Mouse (Mus musculus): ENCODE measurements around the gene Kctd21. TPM values are rescaled to one million over a fixed set of nuclear protein-coding genes. Genes with fewer than 3 reads are reported as not detected.

Kctd21 gene
- polyA plus RNA-seq, 2 experiments = 5.2 to 5.5 TPM

DNA sequence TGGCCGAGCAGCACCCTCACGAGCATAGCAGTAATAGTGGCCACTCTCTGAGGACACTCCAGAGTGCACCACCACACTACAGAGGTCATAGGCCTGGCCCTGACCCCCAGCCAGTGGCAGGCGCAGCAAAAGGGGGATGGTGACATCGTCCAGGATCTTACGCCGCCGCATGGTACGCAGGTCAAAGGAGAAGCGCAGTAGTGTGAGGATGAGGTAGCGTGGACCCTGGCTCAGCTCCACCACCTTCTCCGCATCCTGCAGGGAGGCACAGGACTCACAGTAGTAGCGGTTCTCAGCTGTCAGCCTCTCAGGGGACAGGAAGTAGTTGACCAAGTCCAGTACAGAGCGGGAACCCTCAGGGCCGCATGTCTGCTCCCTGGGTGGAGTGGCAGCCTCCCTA is 20.5 kb upstream of the Kctd21 start:
- no peak for ATAC-seq (ENCODE audit: low FRiP score, low read depth)
- DNase-seq (ENCODE audit: low spot score) = no peak

DNA sequence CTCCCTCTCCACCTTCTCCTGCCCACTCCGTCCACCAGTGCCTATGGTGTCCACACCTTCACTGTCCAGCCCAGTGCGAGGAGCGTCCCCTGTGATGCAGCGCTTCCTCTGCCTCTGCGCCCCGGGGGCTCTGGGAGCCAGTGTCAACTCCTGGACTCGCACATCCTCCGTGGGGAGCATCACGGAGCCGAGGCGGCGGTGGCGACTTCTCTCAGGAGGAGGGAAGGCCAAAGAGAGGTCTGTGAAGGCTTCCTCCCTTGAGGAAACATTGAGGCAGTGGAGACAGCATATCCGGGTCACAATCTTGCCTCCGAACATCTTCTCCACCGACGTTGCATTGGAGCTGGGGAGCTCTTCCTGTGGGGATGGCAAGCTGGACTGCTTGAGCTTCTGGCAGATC is 19.9 kb upstream of the Kctd21 start:
- Histone ChIP-seq H3K4me1 (ENCODE audit: control insufficient read depth, insufficient read depth, low read length) (no peaks in the 10 kb centered on the region), H3K27ac (replicated peaks; ENCODE audit: low read depth, low read length) (no peak overlapping the region), H3K9ac (ENCODE audit: low read depth, low read length, severe bottlenecking) (no peak overlapping the region), H3K4me2 (replicated peaks; ENCODE audit: low read depth, low read length, severe bottlenecking) (no peak overlapping the region), H3K4me3 (replicated peaks; ENCODE audit: low read length) (no peak overlapping the region), H3K9me3 (ENCODE audit: control insufficient read depth, low read length) (no peaks in the 10 kb centered on the region), H3K36me3 (ENCODE audit: control insufficient read depth, insufficient read depth, low read length) (peaks cover 41% of the 10 kb centered on the region), H3K27me3 (ENCODE audit: control insufficient read depth, insufficient read depth, low read length) (no peaks in the 10 kb centered on the region)
- ATAC-seq (ENCODE audit: low FRiP score, low read depth) = no peak
- 91% methylated on average over 17 of the region's 17 CpGs for WGBS
- no peak for TF ChIP-seq POLR2A (IDR thresholded peaks at IDR 0.05; ENCODE audit: borderline replicate concordance, extremely low read depth, insufficient read depth, insufficient read length)
- DNase-seq (ENCODE audit: low spot score) = no peak

More for the DNA sequence above, 20.5 kb upstream of the Kctd21 start:
- no peak overlapping the region for H3K4me2 ChIP-seq (replicated peaks; ENCODE audit: low read depth, low read length, severe bottlenecking)
- whole genome bisulfite sequencing = 89% methylated on average over 14 of the region's 14 CpGs
- no peak overlapping the region for H3K27ac ChIP-seq (replicated peaks; ENCODE audit: low read depth, low read length)
- H3K4me3 ChIP-seq (replicated peaks; ENCODE audit: low read length) = no peak overlapping the region
- H3K4me1 ChIP-seq (ENCODE audit: control insufficient read depth, insufficient read depth, low read length) = no peaks in the 10 kb centered on the region
- H3K9me3 ChIP-seq (ENCODE audit: control insufficient read depth, low read length) = no peaks in the 10 kb centered on the region
- H3K9ac ChIP-seq (ENCODE audit: low read depth, low read length, severe bottlenecking) = no peak overlapping the region
- H3K36me3 ChIP-seq (ENCODE audit: control insufficient read depth, insufficient read depth, low read length) = peaks cover 40% of the 10 kb centered on the region
- no peak for TF ChIP-seq POLR2A (IDR thresholded peaks at IDR 0.05; ENCODE audit: borderline replicate concordance, extremely low read depth, insufficient read depth, insufficient read length)
- H3K27me3 ChIP-seq (ENCODE audit: control insufficient read depth, insufficient read depth, low read length) = no peaks in the 10 kb centered on the region

DNA sequence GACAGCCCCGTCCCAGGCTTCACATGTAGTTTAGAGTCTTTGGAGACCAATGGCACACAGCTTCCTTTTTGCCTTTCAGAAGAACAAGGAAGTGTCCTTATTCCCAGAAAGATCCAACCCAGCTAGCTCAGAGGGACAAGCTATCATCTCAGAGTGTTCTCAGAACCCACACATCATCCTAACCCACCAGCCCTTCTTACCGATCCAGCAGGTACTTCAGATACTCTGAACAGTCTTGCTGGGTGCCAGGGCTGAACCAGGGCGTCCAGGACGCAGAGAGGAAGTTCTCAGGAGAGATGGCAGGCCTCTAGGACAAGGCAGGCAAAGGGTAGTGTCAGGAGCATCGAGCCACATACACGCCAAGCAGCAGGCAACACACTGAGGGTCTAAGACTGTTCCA is 19.3 kb upstream of the Kctd21 start:
- 84% methylated on average over 6 of the region's 6 CpGs for WGBS
- no peak for TF ChIP-seq POLR2A (IDR thresholded peaks at IDR 0.05; ENCODE audit: borderline replicate concordance, extremely low read depth, insufficient read depth, insufficient read length)
- Histone ChIP-seq H3K27ac (replicated peaks; ENCODE audit: low read depth, low read length) (no peak overlapping the region), H3K36me3 (ENCODE audit: control insufficient read depth, insufficient read depth, low read length) (peaks cover 41% of the 10 kb centered on the region), H3K9ac (ENCODE audit: low read depth, low read length, severe bottlenecking) (no peak overlapping the region), H3K4me1 (ENCODE audit: control insufficient read depth, insufficient read depth, low read length) (no peaks in the 10 kb centered on the region), H3K4me2 (replicated peaks; ENCODE audit: low read depth, low read length, severe bottlenecking) (no peak overlapping the region), H3K4me3 (replicated peaks; ENCODE audit: low read length) (no peak overlapping the region), H3K27me3 (ENCODE audit: control insufficient read depth, insufficient read depth, low read length) (no peaks in the 10 kb centered on the region), H3K9me3 (ENCODE audit: control insufficient read depth, low read length) (no peaks in the 10 kb centered on the region)
- ATAC-seq (ENCODE audit: low FRiP score, low read depth) (no peak), DNase-seq (ENCODE audit: low spot score) (no peak)

DNA sequence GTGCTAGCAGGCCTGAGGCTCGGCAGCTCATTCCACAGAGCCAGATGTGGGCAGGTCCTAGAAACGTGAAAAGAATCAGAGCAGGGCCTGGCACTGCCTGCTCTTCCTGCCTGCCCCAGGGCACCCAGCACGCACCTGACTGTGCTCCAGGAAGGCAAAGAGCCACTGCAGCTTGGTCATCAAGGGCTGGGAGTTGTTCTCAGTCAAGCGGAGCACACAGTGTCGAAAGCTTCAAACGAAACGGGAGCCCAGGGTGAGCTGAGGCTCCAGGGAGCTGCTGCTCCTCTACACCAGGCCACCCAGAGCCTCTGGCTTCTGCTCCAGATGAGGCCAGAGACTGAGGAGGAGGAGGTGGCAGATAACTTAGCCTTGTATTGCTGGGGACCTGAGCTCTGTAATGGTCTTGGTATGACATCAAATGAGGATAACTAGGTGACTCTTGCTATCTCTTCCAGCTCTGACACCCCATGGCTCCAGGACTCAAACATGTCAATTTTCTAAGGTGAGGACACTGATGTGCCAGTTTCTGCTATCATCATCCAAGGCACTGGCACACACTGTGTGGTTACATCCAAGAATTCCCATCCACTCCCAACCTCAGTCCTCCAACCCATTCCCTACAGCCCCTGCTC is 18.6 kb upstream of the Kctd21 start:
- no peak for ATAC-seq (ENCODE audit: low FRiP score, low read depth)
- Histone ChIP-seq H3K4me1 (ENCODE audit: control insufficient read depth, insufficient read depth, low read length) (no peaks in the 10 kb centered on the region), H3K9me3 (ENCODE audit: control insufficient read depth, low read length) (no peaks in the 10 kb centered on the region), H3K4me3 (replicated peaks; ENCODE audit: low read length) (no peak overlapping the region), H3K4me2 (replicated peaks; ENCODE audit: low read depth, low read length, severe bottlenecking) (no peak overlapping the region), H3K27me3 (ENCODE audit: control insufficient read depth, insufficient read depth, low read length) (no peaks in the 10 kb centered on the region), H3K36me3 (ENCODE audit: control insufficient read depth, insufficient read depth, low read length) (peaks cover 37% of the 10 kb centered on the region), H3K9ac (ENCODE audit: low read depth, low read length, severe bottlenecking) (no peak overlapping the region), H3K27ac (replicated peaks; ENCODE audit: low read depth, low read length) (no peak overlapping the region)
- 65% methylated on average over 7 of the region's 7 CpGs for WGBS
- no peak for TF ChIP-seq POLR2A (IDR thresholded peaks at IDR 0.05; ENCODE audit: borderline replicate concordance, extremely low read depth, insufficient read depth, insufficient read length)
- no peak for DNase-seq (ENCODE audit: low spot score)

DNA sequence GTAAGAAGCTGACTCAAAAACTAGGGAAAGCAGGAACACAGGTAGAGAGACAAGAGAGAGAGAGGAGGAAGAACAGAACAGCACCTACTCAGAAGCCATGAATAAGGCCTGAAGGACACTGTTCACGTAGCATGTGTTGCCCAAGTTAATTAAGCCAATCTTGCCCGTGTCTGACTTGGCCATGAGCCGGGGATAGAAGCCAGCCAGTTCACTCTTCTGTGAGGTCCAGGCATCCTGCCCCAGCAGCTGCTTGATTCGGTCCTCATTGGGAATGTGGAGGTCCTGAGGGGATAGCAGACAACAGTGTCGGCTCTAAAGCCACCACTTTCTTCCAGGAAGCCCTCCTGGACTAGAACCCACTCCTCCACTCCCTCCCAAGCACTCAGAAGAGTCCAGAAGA is 17.5 kb upstream of the Kctd21 start:
- Histone ChIP-seq H3K9ac (ENCODE audit: low read depth, low read length, severe bottlenecking) (no peak overlapping the region), H3K27me3 (ENCODE audit: control insufficient read depth, insufficient read depth, low read length) (no peaks in the 10 kb centered on the region), H3K4me3 (replicated peaks; ENCODE audit: low read length) (no peak overlapping the region), H3K27ac (replicated peaks; ENCODE audit: low read depth, low read length) (no peak overlapping the region), H3K36me3 (ENCODE audit: control insufficient read depth, insufficient read depth, low read length) (peaks cover 33% of the 10 kb centered on the region), H3K4me1 (ENCODE audit: control insufficient read depth, insufficient read depth, low read length) (no peaks in the 10 kb centered on the region), H3K4me2 (replicated peaks; ENCODE audit: low read depth, low read length, severe bottlenecking) (no peak overlapping the region), H3K9me3 (ENCODE audit: control insufficient read depth, low read length) (no peaks in the 10 kb centered on the region)
- ATAC-seq (ENCODE audit: low FRiP score, low read depth) = no peak
- WGBS = 89% methylated on average over 5 of the region's 5 CpGs
- no peak for DNase-seq (ENCODE audit: low spot score)
- TF ChIP-seq POLR2A (IDR thresholded peaks at IDR 0.05; ENCODE audit: borderline replicate concordance, extremely low read depth, insufficient read depth, insufficient read length) = no peak

All from limb, embryonic 14.5 days (tissue).